Mouse (Mus musculus) telencephalon, adult 2 months (tissue): ENCODE data around the gene Gm12666.
"Not testable (repeated sequence)": the region's sequence is repeated elsewhere in the genome, so short reads cannot be mapped to it uniquely, and the experiment has no call there.

Experiments used
- DNase-seq: peaks from one replicate; pipeline ENCODE4 v3.0.0-alpha.2; 2011; ENCODE audit warnings: low read depth, low spot score

Gene Gm12666

DNA sequence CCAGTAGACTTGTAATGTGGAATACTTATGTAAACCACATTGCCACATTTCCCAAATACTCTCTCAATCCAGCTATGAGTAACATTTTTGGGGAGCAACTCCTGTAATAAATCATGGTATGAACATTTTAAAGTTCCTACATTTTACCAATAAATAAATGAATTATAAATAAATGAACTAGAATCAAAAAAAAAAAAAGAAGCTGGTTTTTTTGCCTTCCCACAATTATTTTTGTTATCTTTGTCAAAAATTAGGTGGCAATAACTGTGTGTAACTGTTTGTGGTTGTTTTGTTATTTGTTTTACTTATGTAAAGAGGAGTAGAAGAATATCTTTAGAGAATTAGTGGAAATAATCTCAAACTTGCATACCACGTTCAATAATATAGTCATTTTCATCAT lies at the start of gene Gm12666:
Gene Gm12666 (minus strand): TSS at position 101 of the 400 bp plus-strand sequence.
- DNase-seq = not testable (repeated sequence)

DNA sequence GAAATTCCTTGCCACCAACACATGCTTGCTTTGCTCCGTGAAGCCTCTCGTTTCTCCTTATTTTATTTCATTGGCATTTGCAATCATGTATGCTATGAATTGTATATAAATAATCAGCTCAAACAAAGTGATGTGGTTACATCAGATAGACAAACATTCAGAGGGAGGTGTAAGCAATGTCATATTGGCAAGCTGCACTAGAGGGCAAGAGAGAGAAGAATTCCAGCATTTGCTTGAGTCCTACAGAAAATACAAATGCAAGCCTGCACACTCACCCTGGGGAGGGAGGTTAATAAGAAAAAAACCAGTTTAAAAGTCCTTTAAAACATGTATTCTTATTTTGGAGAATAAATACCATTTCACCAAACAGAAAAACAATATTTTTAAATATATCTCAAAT lies 34.8 kb upstream of the Gm12666 start:
- no peak for DNase-seq

DNA sequence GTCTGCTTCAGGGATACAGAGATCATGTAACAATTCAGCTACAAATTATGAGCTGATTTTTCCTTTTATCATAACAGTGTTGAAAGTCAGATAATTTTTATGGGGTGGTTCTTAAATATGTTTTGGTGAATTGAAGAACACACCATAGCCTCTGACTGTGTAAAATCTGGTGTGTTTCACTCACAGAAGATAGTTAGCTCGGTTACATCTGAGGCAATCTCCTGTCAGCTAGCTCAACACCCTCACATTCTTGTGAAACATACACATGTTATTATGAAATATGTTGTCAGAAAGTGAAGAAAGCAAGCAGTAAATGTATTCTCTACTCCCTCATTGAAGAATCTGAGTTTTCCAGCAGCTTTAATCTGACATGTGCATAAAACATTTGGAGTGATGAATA lies 24.7 kb upstream of the Gm12666 start:
- DNase-seq = no peak

GRCm38 (mm10) chr4:92152646-92153045 lies 38.9 kb downstream of the Gm12666 start:
- DNase-seq = no peak

GRCm38 (mm10) chr4:92147134-92147533 lies 44.4 kb downstream of the Gm12666 start, which contains the start of gene Izumo3:
Izumo3 (minus strand) TSS chr4:92147234.
- DNase-seq = no peak
